Mouse (Mus musculus) gastrocnemius, adult 18-20 months (tissue): Measurements from ENCODE around the gene Adi1. TPM values are rescaled to one million over a fixed set of nuclear protein-coding genes. Genes with fewer than 3 reads are reported as not detected.

Source experiments
- DNase-seq: peaks from one replicate; pipeline ENCODE4 v3.0.0; 2021; ENCODE audit warnings: low spot score
- total RNA-seq, 2 experiments: library from RNA; stranded (reverse); gene quantifications; 2 replicates each; pipeline ENCODE4 v1.2.3; 2021

Gene Adi1
- total RNA-seq, 2 experiments from 2014 or later = 79.2 to 108 TPM

GRCm38 (mm10) chr12:28693738-28694137 lies 18.7 kb downstream of the Adi1 start:
- no peak for DNase-seq

GRCm38 (mm10) chr12:28694231-28694630 lies 19.2 kb downstream of the Adi1 start:
- DNase-seq = no peak

GRCm38 (mm10) chr12:28694776-28695175 lies 19.7 kb downstream of the Adi1 start:
- no peak for DNase-seq

GRCm38 (mm10) chr12:28697821-28698595 lies 23.0 kb downstream of the Adi1 start:
- no peak for DNase-seq

GRCm38 (mm10) chr12:28699086-28699485 lies 24.1 kb downstream of the Adi1 start:
- no peak for DNase-seq

- DNase-seq = peak; percentile 70
Measured at GRCm38 (mm10) chr12:28699656-28700055, 24.6 kb downstream of the Adi1 start.

- DNase-seq = peak; percentile 16
Measured at GRCm38 (mm10) chr12:28700101-28700511, 25.1 kb downstream of the Adi1 start.

- peak; percentile 89 for DNase-seq
Measured at GRCm38 (mm10) chr12:28700561-28701025, 25.6 kb downstream of the Adi1 start.

GRCm38 (mm10) chr12:28701302-28701701 lies 26.3 kb downstream of the Adi1 start:
- DNase-seq = no peak

- DNase-seq = no peak
Measured at GRCm38 (mm10) chr12:28704381-28704780, 29.4 kb downstream of the Adi1 start.

GRCm38 (mm10) chr12:28705204-28705603 lies 30.2 kb downstream of the Adi1 start:
- DNase-seq = no peak

- DNase-seq = no peak
Measured at GRCm38 (mm10) chr12:28708154-28708553, 33.1 kb downstream of the Adi1 start.

- DNase-seq = no peak
Measured at GRCm38 (mm10) chr12:28710566-28711185, 35.6 kb downstream of the Adi1 start.

- no peak for DNase-seq
Measured at GRCm38 (mm10) chr12:28714822-28715632, 40.0 kb downstream of the Adi1 start.

- DNase-seq = no peak
Measured at GRCm38 (mm10) chr12:28717066-28717465, 42.0 kb downstream of the Adi1 start.

- DNase-seq = no peak
Measured at GRCm38 (mm10) chr12:28718106-28718505, 43.1 kb downstream of the Adi1 start.

GRCm38 (mm10) chr12:28724366-28724765 lies 49.3 kb downstream of the Adi1 start:
- no peak for DNase-seq

GRCm38 (mm10) chr12:28726204-28726603 lies 51.2 kb downstream of the Adi1 start:
- no peak for DNase-seq

- no peak for DNase-seq
Measured at GRCm38 (mm10) chr12:28727061-28727460, 52.0 kb downstream of the Adi1 start.
